Mouse (Mus musculus): ENCODE measurements at regions not wholly inside any gene's neighbourhood (a gene's known extent, or its start where the extent isn't known, plus 50 kb on each side); places are given as distances from the start of the nearest gene placed in this dataset.

GRCm38 (mm10) chr14:58499501-58499900 lies 429.2 kb downstream of the Fgf9 start:
- H3K27me3 ChIP-seq (ENCODE audit: control insufficient read depth, insufficient read depth, low read length) = no peaks in the 10 kb centered on the region
- H3K4me1 ChIP-seq (ENCODE audit: control insufficient read depth, insufficient read depth, low read length) = no peaks in the 10 kb centered on the region
- H3K27ac ChIP-seq (ENCODE audit: insufficient read depth, low read length) = no peak overlapping the region
- WGBS = 36% methylated on average over 6 of the region's 6 CpGs
- H3K4me3 ChIP-seq (replicated peaks; ENCODE audit: insufficient read depth, low read depth, low read length) = no peak overlapping the region
- TF ChIP-seq POLR2A (IDR thresholded peaks at IDR 0.05; ENCODE audit: borderline replicate concordance, insufficient read depth, low read length) (no peak), CTCF (IDR thresholded peaks at IDR 0.05; ENCODE audit: borderline replicate concordance, insufficient read depth, low read depth, low read length) (no peak)
- DNase-seq = no peak

DNA sequence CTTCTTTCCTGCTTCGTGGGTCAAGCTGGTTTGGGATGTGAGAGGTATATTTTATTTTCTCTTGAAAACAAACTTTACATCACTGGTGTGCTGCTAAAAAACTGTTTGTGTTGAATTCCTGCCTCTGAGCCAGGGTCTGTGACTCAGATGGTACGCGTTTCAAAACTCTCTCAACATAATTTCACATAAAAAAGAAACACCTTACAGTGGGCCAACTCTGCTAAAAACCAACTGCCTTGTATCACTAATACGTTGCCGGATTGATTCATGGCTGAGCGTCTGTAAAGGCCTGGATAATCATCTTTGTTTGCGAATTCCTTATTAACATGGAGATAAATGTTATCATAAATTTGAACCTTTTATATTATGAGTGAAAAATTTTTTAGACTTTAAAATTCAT lies 428.7 kb downstream of the Fgf9 start:
- Histone ChIP-seq H3K4me1 (ENCODE audit: control insufficient read depth, insufficient read depth, low read length) (no peaks in the 10 kb centered on the region), H3K4me3 (replicated peaks; ENCODE audit: insufficient read depth, low read depth, low read length) (no peak overlapping the region), H3K27ac (ENCODE audit: insufficient read depth, low read length) (no peak overlapping the region), H3K27me3 (ENCODE audit: control insufficient read depth, insufficient read depth, low read length) (no peaks in the 10 kb centered on the region)
- TF ChIP-seq POLR2A (IDR thresholded peaks at IDR 0.05; ENCODE audit: borderline replicate concordance, insufficient read depth, low read length) = no peak
- TF ChIP-seq CTCF (IDR thresholded peaks at IDR 0.05; ENCODE audit: borderline replicate concordance, insufficient read depth, low read depth, low read length) = no peak
- WGBS = 93% methylated on average over 7 of the region's 7 CpGs
- DNase-seq = no peak

DNA sequence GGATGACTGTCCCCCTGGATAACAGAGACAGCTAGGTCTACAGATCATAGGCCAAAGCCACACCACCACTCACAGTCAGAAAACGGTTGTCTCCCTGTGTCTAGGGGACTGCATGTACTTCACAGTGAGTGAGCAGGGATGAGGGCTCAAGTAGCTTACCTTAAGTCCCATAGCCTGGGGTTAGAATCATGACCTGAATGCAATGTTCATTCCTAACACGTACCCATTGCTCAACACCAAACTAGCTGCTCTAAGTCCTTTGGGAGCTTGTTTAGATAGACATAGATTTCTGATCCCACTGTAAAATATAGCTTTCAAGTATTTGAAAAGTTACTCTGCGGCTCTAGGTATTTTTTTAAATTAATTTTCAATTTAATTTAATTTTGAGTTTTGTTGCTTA lies 426.6 kb downstream of the Fgf9 start:
- H3K4me3 ChIP-seq (replicated peaks; ENCODE audit: insufficient read depth, low read depth, low read length) = no peak overlapping the region
- no peaks in the 10 kb centered on the region for H3K4me1 ChIP-seq (ENCODE audit: control insufficient read depth, insufficient read depth, low read length)
- no peak for DNase-seq
- TF ChIP-seq CTCF (IDR thresholded peaks at IDR 0.05; ENCODE audit: borderline replicate concordance, insufficient read depth, low read depth, low read length) (no peak), POLR2A (IDR thresholded peaks at IDR 0.05; ENCODE audit: borderline replicate concordance, insufficient read depth, low read length) (no peak)
- H3K27me3 ChIP-seq (ENCODE audit: control insufficient read depth, insufficient read depth, low read length) = no peaks in the 10 kb centered on the region
- WGBS = 94% methylated on average over 3 of the region's 3 CpGs
- H3K27ac ChIP-seq (ENCODE audit: insufficient read depth, low read length) = no peak overlapping the region

GRCm38 (mm10) chr14:58494400-58494987 lies 424.1 kb downstream of the Fgf9 start:
- no peaks in the 10 kb centered on the region for H3K4me1 ChIP-seq (ENCODE audit: control insufficient read depth, insufficient read depth, low read length)
- DNase-seq = no peak
- no peaks in the 10 kb centered on the region for H3K27me3 ChIP-seq (ENCODE audit: control insufficient read depth, insufficient read depth, low read length)
- H3K27ac ChIP-seq (ENCODE audit: insufficient read depth, low read length) = no peak overlapping the region
- 81% methylated on average over 5 of the region's 5 CpGs for WGBS
- no peak overlapping the region for H3K4me3 ChIP-seq (replicated peaks; ENCODE audit: insufficient read depth, low read depth, low read length)
- TF ChIP-seq CTCF (IDR thresholded peaks at IDR 0.05; ENCODE audit: borderline replicate concordance, insufficient read depth, low read depth, low read length) (no peak), POLR2A (IDR thresholded peaks at IDR 0.05; ENCODE audit: borderline replicate concordance, insufficient read depth, low read length) (no peak)

- Histone ChIP-seq H3K4me1 (ENCODE audit: control insufficient read depth, insufficient read depth, low read length) (no peaks in the 10 kb centered on the region), H3K27ac (ENCODE audit: insufficient read depth, low read length) (no peak overlapping the region), H3K4me3 (replicated peaks; ENCODE audit: insufficient read depth, low read depth, low read length) (no peak overlapping the region), H3K27me3 (ENCODE audit: control insufficient read depth, insufficient read depth, low read length) (no peaks in the 10 kb centered on the region)
- DNase-seq = no peak
- TF ChIP-seq POLR2A (IDR thresholded peaks at IDR 0.05; ENCODE audit: borderline replicate concordance, insufficient read depth, low read length) (no peak), CTCF (IDR thresholded peaks at IDR 0.05; ENCODE audit: borderline replicate concordance, insufficient read depth, low read depth, low read length) (no peak)
- WGBS = 93% methylated on average over 2 of the region's 2 CpGs
Observed at GRCm38 (mm10) chr14:58492118-58492517, 421.8 kb downstream of the Fgf9 start.

DNA sequence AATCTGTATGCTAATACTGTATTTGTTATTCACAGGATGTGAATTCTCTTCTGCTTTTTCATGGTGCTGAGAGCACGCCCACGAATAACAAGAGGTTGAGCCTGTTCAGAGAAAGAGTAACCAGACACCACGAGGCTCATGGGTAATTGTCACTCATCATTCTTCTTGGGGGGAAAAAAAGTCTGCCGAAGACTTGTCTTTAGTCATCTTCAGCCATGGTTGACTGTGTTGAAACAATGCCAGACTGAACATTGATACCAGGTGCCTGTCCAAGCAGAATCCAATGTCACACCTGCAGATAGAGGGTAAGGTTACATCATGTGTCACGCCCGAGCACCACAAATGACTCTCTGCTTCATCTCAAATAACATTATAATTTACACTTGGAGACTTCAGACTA lies 418.5 kb downstream of the Fgf9 start:
- no peak overlapping the region for H3K4me3 ChIP-seq (replicated peaks; ENCODE audit: insufficient read depth, low read depth, low read length)
- no peak for TF ChIP-seq CTCF (IDR thresholded peaks at IDR 0.05; ENCODE audit: borderline replicate concordance, insufficient read depth, low read depth, low read length)
- TF ChIP-seq POLR2A (IDR thresholded peaks at IDR 0.05; ENCODE audit: borderline replicate concordance, insufficient read depth, low read length) = no peak
- H3K27ac ChIP-seq (ENCODE audit: insufficient read depth, low read length) = no peak overlapping the region
- H3K4me1 ChIP-seq (ENCODE audit: control insufficient read depth, insufficient read depth, low read length) = no peaks in the 10 kb centered on the region
- H3K27me3 ChIP-seq (ENCODE audit: control insufficient read depth, insufficient read depth, low read length) = no peaks in the 10 kb centered on the region
- DNase-seq = no peak
- WGBS = 73% methylated on average over 6 of the region's 6 CpGs

DNA sequence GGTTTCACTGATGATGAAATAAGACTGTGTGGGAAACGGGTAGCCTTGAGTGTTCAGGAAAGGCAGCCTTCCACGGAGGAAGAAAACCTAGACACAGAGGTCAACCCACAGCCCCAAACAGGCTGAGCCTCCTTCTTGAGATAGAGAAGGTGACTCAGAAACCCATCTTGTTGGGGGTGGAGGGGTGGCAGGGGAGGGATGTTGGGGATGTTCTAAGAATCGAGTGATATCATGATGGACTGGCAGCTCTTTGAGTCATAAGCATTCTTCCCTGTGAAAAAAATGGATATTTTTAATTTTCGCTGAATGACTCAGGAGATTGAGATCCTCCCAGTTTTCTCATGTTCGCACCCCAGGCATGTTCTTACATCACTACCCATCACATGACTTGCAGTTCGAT lies 417.5 kb downstream of the Fgf9 start:
- no peak overlapping the region for H3K4me3 ChIP-seq (replicated peaks; ENCODE audit: insufficient read depth, low read depth, low read length)
- TF ChIP-seq POLR2A (IDR thresholded peaks at IDR 0.05; ENCODE audit: borderline replicate concordance, insufficient read depth, low read length) (no peak), CTCF (IDR thresholded peaks at IDR 0.05; ENCODE audit: borderline replicate concordance, insufficient read depth, low read depth, low read length) (no peak)
- no peaks in the 10 kb centered on the region for H3K4me1 ChIP-seq (ENCODE audit: control insufficient read depth, insufficient read depth, low read length)
- H3K27ac ChIP-seq (ENCODE audit: insufficient read depth, low read length) = no peak overlapping the region
- 95% methylated on average over 6 of the region's 6 CpGs for WGBS
- DNase-seq = no peak
- no peaks in the 10 kb centered on the region for H3K27me3 ChIP-seq (ENCODE audit: control insufficient read depth, insufficient read depth, low read length)

- no peak overlapping the region for H3K27ac ChIP-seq (ENCODE audit: insufficient read depth, low read length)
- TF ChIP-seq POLR2A (IDR thresholded peaks at IDR 0.05; ENCODE audit: borderline replicate concordance, insufficient read depth, low read length) (no peak), CTCF (IDR thresholded peaks at IDR 0.05; ENCODE audit: borderline replicate concordance, insufficient read depth, low read depth, low read length) (no peak)
- no peaks in the 10 kb centered on the region for H3K27me3 ChIP-seq (ENCODE audit: control insufficient read depth, insufficient read depth, low read length)
- WGBS = 61% methylated on average over 2 of the region's 2 CpGs
- H3K4me3 ChIP-seq (replicated peaks; ENCODE audit: insufficient read depth, low read depth, low read length) = no peak overlapping the region
- DNase-seq = no peak
- H3K4me1 ChIP-seq (ENCODE audit: control insufficient read depth, insufficient read depth, low read length) = no peaks in the 10 kb centered on the region
Observed at GRCm38 (mm10) chr14:58480454-58480853, 410.1 kb downstream of the Fgf9 start.
